Mouse (Mus musculus) stomach, postnatal 0 days (tissue): ENCODE data around the gene Tnfsf10. TPM values are rescaled to one million over a fixed set of nuclear protein-coding genes. Genes with fewer than 3 reads are reported as not detected.
A peak's percentile ranks its signal among the peaks of the same experiment; 100 is the strongest.

Experiments used
- ATAC-seq: fragments of 200-750 bp; cut with Nextera tagmentation; 2 replicates; pipeline ENCODE4 v1.8.0; 2017; ENCODE audit not compliant: low FRiP score, low TSS enrichment
- DNase-seq: peaks from one replicate; pipeline ENCODE4 v3.0.0-alpha.2; 2016; ENCODE audit warnings: low spot score
- H3K27ac ChIP-seq: fragments of 300-500 bp; sonication (generic); replicated peaks from 2 replicates; pipeline ENCODE4 v1.5.1; 2014; ENCODE audit warnings: mild to moderate bottlenecking, control low read depth
- H3K27me3 ChIP-seq: fragments of 300-500 bp; sonication (generic); 2 replicates; pipeline ENCODE4 v1.6.1; 2014; ENCODE audit warnings: low read length; ENCODE audit not compliant: control insufficient read depth, insufficient read depth
- H3K36me3 ChIP-seq: fragments of 300-500 bp; sonication (generic); 2 replicates; pipeline ENCODE4 v1.6.1; 2014; ENCODE audit warnings: low read length, mixed read lengths; ENCODE audit not compliant: control insufficient read depth, insufficient read depth
- H3K4me1 ChIP-seq: fragments of 300-500 bp; sonication (generic); replicated peaks from 2 replicates; pipeline ENCODE4 v1.6.1; 2014; ENCODE audit warnings: antibody characterized with exemption; ENCODE audit not compliant: control insufficient read depth, insufficient read depth
- H3K4me2 ChIP-seq: fragments of 300-500 bp; sonication (generic); replicated peaks from 2 replicates; pipeline ENCODE4 v1.6.1; 2014; ENCODE audit warnings: low read depth, mild to moderate bottlenecking, control low read depth, moderate library complexity
- H3K4me3 ChIP-seq: fragments of 300-500 bp; sonication (generic); 2 replicates; pipeline ENCODE4 v1.5.1; 2014; ENCODE audit warnings: low read depth, low read length, control low read depth
- H3K9ac ChIP-seq: fragments of 300-500 bp; sonication (generic); 2 replicates; pipeline ENCODE4 v1.6.1; 2014; ENCODE audit warnings: mild to moderate bottlenecking, low read length, control low read depth, mixed read lengths
- H3K9me3 ChIP-seq: fragments of 300-500 bp; sonication (generic); 2 replicates; pipeline ENCODE4 v1.6.1; 2016; ENCODE audit warnings: low read length; ENCODE audit not compliant: control insufficient read depth
- CTCF ChIP-seq: IDR thresholded peaks from 2 replicates; pipeline ENCODE4 v1.5.1; 2016; ENCODE audit warnings: antibody characterized with exemption, low read depth, mild to moderate bottlenecking, moderate library complexity
- EP300 ChIP-seq: optimal IDR thresholded peaks from 2 replicates; pipeline ENCODE3; 2016; ENCODE audit warnings: antibody characterized with exemption
- WGBS: fragments of 180-500 bp; shearing (Covaris S2); extraction: QIAGEN DNeasy Blood & Tissue Kit; methylation state at CpG from one replicate; pipeline ENCODE4 v1.1.7; 2014; 5-methylcytosine and 5-hydroxymethylcytosine counted together
- polyA plus RNA-seq: library from polyadenylated mRNA; unstranded; fragments of >200 nt; fragmentation: Nextera tagmentation; extraction: Ambion mirVana; gene quantifications from 2 replicates; pipeline ENCODE4 v1.2.1, GENCODE M21; 2015

Gene Tnfsf10
- polyA plus RNA-seq, 1 experiment from 2014 or later, result 0.30 TPM

GRCm38 (mm10) chr3:27323551-27323950 is 6.7 kb downstream of the Tnfsf10 start:
- no peaks in the 10 kb centered on the region for H3K36me3 ChIP-seq
- H3K4me3 ChIP-seq, result no peak overlapping the region
- WGBS, result 44% methylated on average over 5 of the region's 5 CpGs
- no peak overlapping the region for H3K9ac ChIP-seq
- H3K27me3 ChIP-seq, result no peaks in the 10 kb centered on the region
- no peaks in the 10 kb centered on the region for H3K4me1 ChIP-seq
- TF ChIP-seq CTCF (no peak), EP300 (no peak)
- no peaks in the 10 kb centered on the region for H3K9me3 ChIP-seq
- ATAC-seq, result no peak
- DNase-seq, result no peak
- no peak overlapping the region for H3K27ac ChIP-seq
- H3K4me2 ChIP-seq, result no peak overlapping the region

GRCm38 (mm10) chr3:27326633-27327191 is 9.9 kb downstream of the Tnfsf10 start:
- ATAC-seq (no peak), DNase-seq (no peak)
- Histone ChIP-seq H3K4me2 (no peak overlapping the region), H3K9ac (no peak overlapping the region), H3K4me1 (no peaks in the 10 kb centered on the region), H3K36me3 (no peaks in the 10 kb centered on the region), H3K4me3 (no peak overlapping the region), H3K27me3 (no peaks in the 10 kb centered on the region), H3K9me3 (no peaks in the 10 kb centered on the region), H3K27ac (no peak overlapping the region)
- TF ChIP-seq EP300, result no peak
- TF ChIP-seq CTCF, result no peak
- WGBS, result 46% methylated on average over 4 of the region's 4 CpGs

DNA sequence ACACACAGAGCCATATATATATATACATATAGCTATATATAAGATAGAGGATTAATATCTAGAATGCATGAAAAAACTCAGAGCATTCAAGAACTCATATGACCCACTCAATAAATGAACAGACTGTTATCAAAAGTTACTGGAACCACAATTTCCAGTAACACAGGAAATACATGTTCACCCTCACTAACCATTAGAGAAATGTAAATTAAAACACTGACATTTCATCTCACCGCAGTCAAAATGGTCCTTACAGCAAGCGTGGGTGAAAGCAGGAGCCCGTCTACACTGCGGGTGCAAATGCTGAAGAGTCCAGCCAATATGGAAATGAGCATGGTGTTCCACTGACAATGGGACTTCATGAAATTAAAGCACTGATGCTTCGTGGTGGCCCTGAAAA is 13.9 kb downstream of the Tnfsf10 start:
- H3K9ac ChIP-seq, result no peak overlapping the region
- ATAC-seq, result no peak
- WGBS, result 89% methylated on average over 5 of the region's 5 CpGs
- H3K4me1 ChIP-seq, result no peaks in the 10 kb centered on the region
- no peaks in the 10 kb centered on the region for H3K9me3 ChIP-seq
- no peak for DNase-seq
- H3K4me2 ChIP-seq, result no peak overlapping the region
- no peaks in the 10 kb centered on the region for H3K36me3 ChIP-seq
- no peak overlapping the region for H3K4me3 ChIP-seq
- H3K27ac ChIP-seq, result no peak overlapping the region
- TF ChIP-seq CTCF (no peak), EP300 (no peak)
- H3K27me3 ChIP-seq, result no peaks in the 10 kb centered on the region

- no peak overlapping the region for H3K9ac ChIP-seq
- H3K4me3 ChIP-seq, result no peak overlapping the region
- no peak for ATAC-seq
- H3K36me3 ChIP-seq, result no peaks in the 10 kb centered on the region
- TF ChIP-seq CTCF, result peak; percentile 72
- no peak for TF ChIP-seq EP300
- no peaks in the 10 kb centered on the region for H3K27me3 ChIP-seq
- H3K9me3 ChIP-seq, result no peaks in the 10 kb centered on the region
- WGBS, result 20% methylated on average over 6 of the region's 6 CpGs
- peak; percentile 47 for DNase-seq
- H3K27ac ChIP-seq, result no peak overlapping the region
- H3K4me1 ChIP-seq, result no peaks in the 10 kb centered on the region
- no peak overlapping the region for H3K4me2 ChIP-seq
These were observed 21.6 kb downstream of the Tnfsf10 start for GRCm38 (mm10) chr3:27338437-27338836.

- Histone ChIP-seq H3K27me3 (no peaks in the 10 kb centered on the region), H3K9ac (no peak overlapping the region), H3K27ac (no peak overlapping the region), H3K9me3 (no peaks in the 10 kb centered on the region), H3K4me3 (no peak overlapping the region), H3K36me3 (no peaks in the 10 kb centered on the region), H3K4me1 (no peaks in the 10 kb centered on the region), H3K4me2 (no peak overlapping the region)
- no peak for TF ChIP-seq EP300
- no peak for TF ChIP-seq CTCF
- 67% methylated on average over 3 of the region's 3 CpGs for WGBS
- DNase-seq, result no peak
- no peak for ATAC-seq
These were observed 22.1 kb downstream of the Tnfsf10 start for GRCm38 (mm10) chr3:27338887-27339286.

- no peaks in the 10 kb centered on the region for H3K9me3 ChIP-seq
- TF ChIP-seq CTCF, result no peak
- no peak overlapping the region for H3K4me2 ChIP-seq
- no peaks in the 10 kb centered on the region for H3K4me1 ChIP-seq
- ATAC-seq (no peak), DNase-seq (no peak)
- no peaks in the 10 kb centered on the region for H3K36me3 ChIP-seq
- no peak overlapping the region for H3K4me3 ChIP-seq
- WGBS, result 91% methylated on average over 5 of the region's 5 CpGs
- no peak overlapping the region for H3K9ac ChIP-seq
- H3K27me3 ChIP-seq, result no peaks in the 10 kb centered on the region
- H3K27ac ChIP-seq, result no peak overlapping the region
These were observed 23.9 kb downstream of the Tnfsf10 start for GRCm38 (mm10) chr3:27340757-27341156.
